Mouse (Mus musculus): Measurements from ENCODE around the gene Dolpp1.

GRCm38 (mm10) chr2:30414681-30415080 lies 22.6 kb downstream of the Dolpp1 start:
- no peak for TF ChIP-seq CTCF (IDR thresholded peaks at IDR 0.05; ENCODE audit: low read depth)
- no peak for TF ChIP-seq EP300 (IDR thresholded peaks at IDR 0.05; ENCODE audit: low read depth)

Data from liver, postnatal 0 days (tissue).